Mouse (Mus musculus): ENCODE results near the gene Hist1h3e.
"Not testable (repeated sequence)": the region's sequence is repeated elsewhere in the genome, so short reads cannot be mapped to it uniquely, and the experiment has no call there.

Gene Hist1h3e

GRCm38 (mm10) chr13:23570261-23571021 lies 8.3 kb upstream of the Hist1h3e start:
- in situ Hi-C loops (cut with MboI, MseI), result loop anchor here (5.0 to 25.0 kb wide), 4 partner anchors 112 to 1848 kb away; partner anchors contain the start of genes Hist1h2ac, Hist1h2ao, Hist1h2bc and Hist1h2bm

GRCm38 (mm10) chr13:23564482-23564881 lies 2.3 kb upstream of the Hist1h3e start:
- in situ Hi-C loops (cut with MboI, MseI), result loop anchor here (25.0 kb wide), 2 partner anchors 1048 to 1752 kb away; partner anchors contain the start of genes Hist1h2ao, Hist1h2bq and Hist1h4m

- in situ Hi-C loops (cut with MboI, MseI), result loop anchor here (25.0 kb wide), 2 partner anchors 1049 to 1751 kb away; partner anchors contain the start of genes Hist1h2ao, Hist1h2bq and Hist1h4m
Measured at GRCm38 (mm10) chr13:23562699-23563462, 712 bp upstream of the Hist1h3e start.

GRCm38 (mm10) chr13:23561531-23561882 lies 662 bp downstream of the Hist1h3e start:
- in situ Hi-C loops (cut with MboI, MseI), result loop anchor here (25.0 kb wide), 2 partner anchors 1051 to 1749 kb away; partner anchors contain the start of genes Hist1h2ao, Hist1h2bq and Hist1h4m

- in situ Hi-C loops (cut with MboI, MseI), result loop anchor here (25.0 kb wide), 2 partner anchors 1052 to 1748 kb away; partner anchors contain the start of genes Hist1h2ao, Hist1h2bq and Hist1h4m
Measured at GRCm38 (mm10) chr13:23560699-23561098, 1.5 kb downstream of the Hist1h3e start.

GRCm38 (mm10) chr13:23556906-23557305 lies 5.3 kb downstream of the Hist1h3e start:
- in situ Hi-C loops (cut with MboI, MseI), result loop anchor here (25.0 kb wide), 2 partner anchors 1055 to 1745 kb away; partner anchors contain the start of genes Hist1h2ao, Hist1h2bq and Hist1h4m

- in situ Hi-C loops (cut with MboI, MseI), result loop anchor here (25.0 kb wide), 2 partner anchors 1056 to 1744 kb away; partner anchors contain the start of genes Hist1h2ao, Hist1h2bq and Hist1h4m
Measured at GRCm38 (mm10) chr13:23555839-23556416, 6.2 kb downstream of the Hist1h3e start.

- in situ Hi-C loops (cut with MboI, MseI), result loop anchor here (25.0 kb wide), 2 partner anchors 1057 to 1743 kb away; partner anchors contain the start of genes Hist1h2ao, Hist1h2bq and Hist1h4m
Measured at GRCm38 (mm10) chr13:23554925-23555838, 7.0 kb downstream of the Hist1h3e start.

- in situ Hi-C loops (cut with MboI, MseI), result loop anchor here (25.0 kb wide), 2 partner anchors 1058 to 1742 kb away; partner anchors contain the start of genes Hist1h2ao, Hist1h2bq and Hist1h4m
Measured at GRCm38 (mm10) chr13:23554393-23554792, 7.8 kb downstream of the Hist1h3e start.

- in situ Hi-C loops (cut with MboI, MseI), result loop anchor here (25.0 kb wide), 2 partner anchors 1059 to 1741 kb away; partner anchors contain the start of genes Hist1h2ao, Hist1h2bq and Hist1h4m
Measured at GRCm38 (mm10) chr13:23552962-23553361, 9.2 kb downstream of the Hist1h3e start, which contains the start of gene Hist1h1d. TSS of gene Hist1h1d (plus strand) at chr13:23553262.

GRCm38 (mm10) chr13:23551931-23552914 lies 9.9 kb downstream of the Hist1h3e start:
- in situ Hi-C loops (cut with MboI, MseI), result loop anchor here (25.0 kb wide), 2 partner anchors 1060 to 1740 kb away; partner anchors contain the start of genes Hist1h2ao, Hist1h2bq and Hist1h4m

GRCm38 (mm10) chr13:23551146-23551834 lies 10.9 kb downstream of the Hist1h3e start, which contains the start of gene Hist1h4f:
TSS of gene Hist1h4f (minus strand) at chr13:23551648.
- in situ Hi-C loops (cut with MboI, MseI), result loop anchor here (25.0 kb wide), 2 partner anchors 1061 to 1739 kb away; partner anchors contain the start of genes Hist1h2ao, Hist1h2bq and Hist1h4m

- in situ Hi-C loops (cut with MboI, MseI), result loop anchor here (25.0 kb wide), 2 partner anchors 1062 to 1738 kb away; partner anchors contain the start of genes Hist1h2ao, Hist1h2bq and Hist1h4m
Measured at GRCm38 (mm10) chr13:23550761-23551145, 11.4 kb downstream of the Hist1h3e start.

GRCm38 (mm10) chr13:23546694-23547093 lies 15.5 kb downstream of the Hist1h3e start:
- in situ Hi-C loops (cut with MboI, MseI), result no loop called here

- in situ Hi-C loops (cut with MboI, MseI), result not testable (repeated sequence)
Measured at GRCm38 (mm10) chr13:23544787-23545120, 17.4 kb downstream of the Hist1h3e start.

GRCm38 (mm10) chr13:23543965-23544786 lies 18.0 kb downstream of the Hist1h3e start, which contains the start of gene Hist1h3f:
TSS of gene Hist1h3f (plus strand) at chr13:23544052.
- in situ Hi-C loops (cut with MboI, MseI), result no loop called here

Data from regulatory T cell (primary cell).